Mouse (Mus musculus) lung, postnatal 0 days (tissue): ENCODE measurements at regions not wholly inside any gene's neighbourhood (a gene's known extent, or its start where the extent isn't known, plus 50 kb on each side); places are given as distances from the start of the nearest gene placed in this dataset.

Source experiments
- CTCF ChIP-seq: IDR thresholded peaks from 2 replicates; pipeline ENCODE4 v1.5.1; 2016; ENCODE audit warnings: antibody characterized with exemption, mild to moderate bottlenecking
- EP300 ChIP-seq: IDR thresholded peaks from 2 replicates; pipeline ENCODE4 v1.6.1; 2016; ENCODE audit warnings: antibody characterized with exemption, mild to moderate bottlenecking, control low read depth

- TF ChIP-seq CTCF (no peak), EP300 (no peak)
These were observed 1603.1 kb downstream of the 4930444P10Rik start for GRCm38 (mm10) chr1:14490026-14490425.
